Mouse (Mus musculus) kidney, embryonic 14.5 days (tissue): Measurements from ENCODE around the gene Vpreb3. TPM values are rescaled to one million over a fixed set of nuclear protein-coding genes. Genes with fewer than 3 reads are reported as not detected.

Experiments used
- ATAC-seq: fragments of 200-750 bp; cut with Nextera tagmentation; 2 replicates; pipeline ENCODE4 v1.8.0; 2017; ENCODE audit warnings: moderate number of reproducible peaks, mild to moderate bottlenecking, moderate TSS enrichment, moderate library complexity; ENCODE audit not compliant: low FRiP score, low TSS enrichment
- H3K27ac ChIP-seq: fragments of 300-500 bp; sonication (generic); 2 replicates; pipeline ENCODE4 v1.5.1; 2014; ENCODE audit warnings: low read depth, mild to moderate bottlenecking, low read length, moderate library complexity, mixed read lengths
- H3K27me3 ChIP-seq: fragments of 300-500 bp; sonication (generic); 2 replicates; pipeline ENCODE4 v1.6.1; 2014; ENCODE audit warnings: mild to moderate bottlenecking, low read length; ENCODE audit not compliant: control insufficient read depth, insufficient read depth
- H3K36me3 ChIP-seq: fragments of 300-500 bp; sonication (generic); 2 replicates; pipeline ENCODE4 v1.6.1; 2014; ENCODE audit warnings: low read length, mixed read lengths; ENCODE audit not compliant: control insufficient read depth, insufficient read depth
- H3K4me1 ChIP-seq: fragments of 300-500 bp; sonication (generic); 2 replicates; pipeline ENCODE4 v1.6.1; 2014; ENCODE audit warnings: low read length, mixed read lengths; ENCODE audit not compliant: control insufficient read depth, insufficient read depth
- H3K4me2 ChIP-seq: fragments of 300-500 bp; sonication (generic); replicated peaks from 2 replicates; pipeline ENCODE4 v1.6.1; 2014; ENCODE audit warnings: low read depth, mild to moderate bottlenecking, low read length
- H3K4me3 ChIP-seq: fragments of 300-500 bp; sonication (generic); 2 replicates; pipeline ENCODE4 v1.5.1; 2014; ENCODE audit warnings: mild to moderate bottlenecking, low read length
- H3K9ac ChIP-seq: fragments of 300-500 bp; sonication (generic); 2 replicates; pipeline ENCODE4 v1.6.1; 2014; ENCODE audit warnings: low read depth, mild to moderate bottlenecking, low read length, moderate library complexity
- H3K9me3 ChIP-seq: fragments of 300-500 bp; sonication (generic); 2 replicates; pipeline ENCODE4 v1.6.1; 2016; ENCODE audit warnings: low read length; ENCODE audit not compliant: control insufficient read depth
- WGBS: fragments of 180-500 bp; shearing (Covaris S2); extraction: QIAGEN DNeasy Blood & Tissue Kit; methylation state at CpG from one replicate; pipeline ENCODE4 v1.1.7; 2014; 5-methylcytosine and 5-hydroxymethylcytosine counted together
- polyA plus RNA-seq: library from polyadenylated mRNA; unstranded; fragments of >200 nt; fragmentation: Nextera tagmentation; extraction: Ambion mirVana; gene quantifications from 2 replicates; pipeline ENCODE4 v1.2.1, GENCODE M21; 2014

Vpreb3 gene
- polyA plus RNA-seq, 1 experiment from 2014 or later, result 1.1 TPM

- no peak overlapping the region for H3K4me3 ChIP-seq
- H3K27me3 ChIP-seq, result no peaks in the 10 kb centered on the region
- no peak overlapping the region for H3K9ac ChIP-seq
- no peaks in the 10 kb centered on the region for H3K36me3 ChIP-seq
- H3K27ac ChIP-seq, result no peak overlapping the region
- peaks cover 18% of the 10 kb centered on the region for H3K4me1 ChIP-seq
- H3K4me2 ChIP-seq, result no peak overlapping the region
- no peak for ATAC-seq
- H3K9me3 ChIP-seq, result no peaks in the 10 kb centered on the region
- WGBS, result 77% methylated on average over 7 of the region's 7 CpGs
These were observed 3.0 kb downstream of the Vpreb3 start for GRCm38 (mm10) chr10:75945896-75946295.

- Histone ChIP-seq H3K4me1 (peaks cover 16% of the 10 kb centered on the region), H3K36me3 (no peaks in the 10 kb centered on the region), H3K9ac (no peak overlapping the region), H3K4me3 (no peak overlapping the region), H3K27me3 (peaks cover 3% of the 10 kb centered on the region; the same call in 1 of the 2 replicates), H3K4me2 (no peak overlapping the region), H3K27ac (no peak overlapping the region), H3K9me3 (no peaks in the 10 kb centered on the region)
- no peak for ATAC-seq
- 86% methylated on average over 5 of the region's 5 CpGs for WGBS
These were observed 5.2 kb downstream of the Vpreb3 start for GRCm38 (mm10) chr10:75948079-75948478.

- Histone ChIP-seq H3K9ac (no peak overlapping the region), H3K4me1 (peaks cover 15% of the 10 kb centered on the region), H3K27me3 (peaks cover 3% of the 10 kb centered on the region; the same call in 1 of the 2 replicates), H3K27ac (no peak overlapping the region), H3K36me3 (no peaks in the 10 kb centered on the region), H3K4me2 (peak overlapping the region; percentile 97; the same call in 1 of the 2 replicates), H3K9me3 (no peaks in the 10 kb centered on the region), H3K4me3 (no peak overlapping the region)
- 59% methylated on average over 22 of the region's 22 CpGs for WGBS
- ATAC-seq, result no peak
These were observed 6.5 kb downstream of the Vpreb3 start for GRCm38 (mm10) chr10:75949053-75950045.

GRCm38 (mm10) chr10:75950791-75951210 lies 7.9 kb downstream of the Vpreb3 start:
- H3K27me3 ChIP-seq, result peaks cover 3% of the 10 kb centered on the region; the same call in 1 of the 2 replicates
- no peaks in the 10 kb centered on the region for H3K36me3 ChIP-seq
- peak overlapping the region; percentile 50 for H3K4me3 ChIP-seq
- peak overlapping the region; percentile 97 for H3K4me2 ChIP-seq
- peaks cover 17% of the 10 kb centered on the region for H3K4me1 ChIP-seq
- no peak overlapping the region for H3K27ac ChIP-seq
- 2% methylated on average over 19 of the region's 23 CpGs for WGBS
- peak; percentile 69 for ATAC-seq
- H3K9ac ChIP-seq, result peak overlapping the region; percentile 58
- no peaks in the 10 kb centered on the region for H3K9me3 ChIP-seq

GRCm38 (mm10) chr10:75951424-75952050 lies 8.7 kb downstream of the Vpreb3 start:
- peak overlapping the region; percentile 97 for H3K4me2 ChIP-seq
- WGBS, result 4% methylated on average over 13 of the region's 13 CpGs
- peak; percentile 23; the same call in 1 of the 2 replicates for ATAC-seq
- H3K27me3 ChIP-seq, result peaks cover 3% of the 10 kb centered on the region; the same call in 1 of the 2 replicates
- H3K36me3 ChIP-seq, result no peaks in the 10 kb centered on the region
- peak overlapping the region; percentile 50 for H3K4me3 ChIP-seq
- H3K9ac ChIP-seq, result peak overlapping the region; percentile 58; the same call in 1 of the 2 replicates
- H3K4me1 ChIP-seq, result peaks cover 17% of the 10 kb centered on the region
- no peaks in the 10 kb centered on the region for H3K9me3 ChIP-seq
- no peak overlapping the region for H3K27ac ChIP-seq

- no peaks in the 10 kb centered on the region for H3K9me3 ChIP-seq
- H3K4me2 ChIP-seq, result peak within 1 kb of the TSS; percentile 28
- H3K4me3 ChIP-seq, result peak within 1 kb of the TSS; percentile 13; the same call in 1 of the 2 replicates
- peaks cover 3% of the 10 kb centered on the region; the same call in 1 of the 2 replicates for H3K27me3 ChIP-seq
- no peak for ATAC-seq
- WGBS, result 28% methylated on average over 20 of the region's 20 CpGs
- H3K4me1 ChIP-seq, result peaks cover 17% of the 10 kb centered on the region
- no peak within 1 kb of the TSS for H3K27ac ChIP-seq
- no peaks in the 10 kb centered on the region for H3K36me3 ChIP-seq
- H3K9ac ChIP-seq, result no peak within 1 kb of the TSS
These were observed 11.5 kb downstream of the Vpreb3 start, which contains the start of gene Gm5134 for GRCm38 (mm10) chr10:75954381-75954811. Gene Gm5134 (plus strand): TSS chr10:75954514.

- 92% methylated on average over 10 of the region's 10 CpGs for WGBS
- no peak overlapping the region for H3K9ac ChIP-seq
- no peak overlapping the region for H3K4me2 ChIP-seq
- H3K9me3 ChIP-seq, result no peaks in the 10 kb centered on the region
- no peak overlapping the region for H3K27ac ChIP-seq
- no peak overlapping the region for H3K4me3 ChIP-seq
- no peaks in the 10 kb centered on the region for H3K4me1 ChIP-seq
- no peaks in the 10 kb centered on the region for H3K27me3 ChIP-seq
- ATAC-seq, result no peak
- H3K36me3 ChIP-seq, result no peaks in the 10 kb centered on the region
These were observed 31.0 kb downstream of the Vpreb3 start for GRCm38 (mm10) chr10:75973846-75974245.

- H3K27ac ChIP-seq, result no peak overlapping the region
- no peak overlapping the region for H3K4me3 ChIP-seq
- H3K9ac ChIP-seq, result no peak overlapping the region
- 75% methylated on average over 5 of the region's 5 CpGs for WGBS
- no peaks in the 10 kb centered on the region for H3K36me3 ChIP-seq
- no peaks in the 10 kb centered on the region for H3K27me3 ChIP-seq
- ATAC-seq, result no peak
- no peaks in the 10 kb centered on the region for H3K4me1 ChIP-seq
- no peaks in the 10 kb centered on the region for H3K9me3 ChIP-seq
- no peak overlapping the region for H3K4me2 ChIP-seq
These were observed 32.4 kb downstream of the Vpreb3 start for GRCm38 (mm10) chr10:75975216-75975615.
